Comparison of ENCODE assay signal across 8 mouse cellular contexts in genomic region chr12:100578291-100578690, GRCm38 (mm10). TPM values are rescaled to one million over a fixed set of nuclear protein-coding genes. Genes with fewer than 3 reads are reported as not detected.
DNase-seq lines count a peak whose midpoint lies in the region; ATAC-seq lines count a peak whose summit lies in the region.

No protein-coding gene starts in this region.

- WGBS in forebrain, embryonic 12.5 days, result 61% methylated on average over 2 of the region's 2 CpGs
- 57% methylated on average over 2 of the region's 2 CpGs for WGBS in forebrain, embryonic 11.5 days
- WGBS in midbrain, embryonic 12.5 days, result 50% methylated on average over 2 of the region's 2 CpGs
- WGBS in midbrain, embryonic 15.5 days, result 48% methylated on average over 2 of the region's 2 CpGs

- no peak overlapping the region for H3K9ac ChIP-seq in forebrain, embryonic 12.5 days
- H3K9ac ChIP-seq in forebrain, embryonic 11.5 days (ENCODE audit: low read length), result no peak overlapping the region
- no peak overlapping the region for H3K9ac ChIP-seq in midbrain, embryonic 12.5 days (replicated peaks)
- no peak overlapping the region for H3K9ac ChIP-seq in midbrain, embryonic 15.5 days

- no peaks in the 10 kb centered on the region for H3K36me3 ChIP-seq in forebrain, embryonic 12.5 days (replicated peaks)
- H3K36me3 ChIP-seq in forebrain, embryonic 11.5 days (ENCODE audit: control insufficient read depth, insufficient read depth, low read length), result no peaks in the 10 kb centered on the region
- H3K36me3 ChIP-seq in midbrain, embryonic 12.5 days, result peaks cover 6% of the 10 kb centered on the region; the same call in 1 of the 2 replicates
- H3K36me3 ChIP-seq in midbrain, embryonic 15.5 days (replicated peaks), result no peaks in the 10 kb centered on the region

- no peaks in the 10 kb centered on the region for H3K9me3 ChIP-seq in forebrain, embryonic 12.5 days
- no peaks in the 10 kb centered on the region for H3K9me3 ChIP-seq in forebrain, embryonic 11.5 days (ENCODE audit: control insufficient read depth, low read length)
- no peaks in the 10 kb centered on the region for H3K9me3 ChIP-seq in midbrain, embryonic 12.5 days
- H3K9me3 ChIP-seq in midbrain, embryonic 15.5 days, result no peaks in the 10 kb centered on the region

- H3K4me1 ChIP-seq in forebrain, embryonic 12.5 days, result no peaks in the 10 kb centered on the region
- H3K4me1 ChIP-seq in forebrain, embryonic 11.5 days (replicated peaks; ENCODE audit: control insufficient read depth, insufficient read depth, low read length), result no peaks in the 10 kb centered on the region
- H3K4me1 ChIP-seq in midbrain, embryonic 12.5 days, result no peaks in the 10 kb centered on the region
- no peaks in the 10 kb centered on the region for H3K4me1 ChIP-seq in midbrain, embryonic 15.5 days

- no peak overlapping the region for H3K4me3 ChIP-seq in forebrain, embryonic 12.5 days (replicated peaks)
- no peak overlapping the region for H3K4me3 ChIP-seq in forebrain, embryonic 11.5 days (ENCODE audit: low read depth, low read length)
- H3K4me3 ChIP-seq in midbrain, embryonic 12.5 days, result no peak overlapping the region
- no peak overlapping the region for H3K4me3 ChIP-seq in midbrain, embryonic 15.5 days

- ATAC-seq in forebrain, embryonic 12.5 days (ENCODE audit: low FRiP score), result 0 out of 2 replicates have a peak, but pooled peaks have one; percentile 27
- ATAC-seq in forebrain, embryonic 11.5 days (replicated peaks; ENCODE audit: low FRiP score), result no peak
- ATAC-seq in midbrain, embryonic 12.5 days (ENCODE audit: low FRiP score, low read depth), result 0 out of 2 replicates have a peak, but pooled peaks have one; percentile 19
- ATAC-seq in midbrain, embryonic 15.5 days (replicated peaks), result no peak; the same call in 1 of the 2 replicates

- no peak overlapping the region for H3K27ac ChIP-seq in forebrain, embryonic 12.5 days
- H3K27ac ChIP-seq in forebrain, embryonic 11.5 days (ENCODE audit: low read depth, low read length), result no peak overlapping the region
- no peak overlapping the region for H3K27ac ChIP-seq in midbrain, embryonic 12.5 days (replicated peaks)
- H3K27ac ChIP-seq in midbrain, embryonic 15.5 days, result no peak overlapping the region

- no peak for DNase-seq in forebrain, embryonic 11.5 days (ENCODE audit: low spot score)
- peak; percentile 46 for DNase-seq in c-Kit-positive CD71-negative TER-119-negative erythroid progenitor cells, embryonic 14.5 days (ENCODE audit: low read depth)
- peak; percentile 27 for DNase-seq in forelimb bud, embryonic 11.5 days (ENCODE audit: low read depth, low spot score)
- DNase-seq in lung, postnatal 25 days (ENCODE audit: low spot score), result peak; percentile 58
- no peak for DNase-seq in testis, postnatal 10 days (ENCODE audit: low spot score)

- H3K27me3 ChIP-seq in forebrain, embryonic 12.5 days, result no peaks in the 10 kb centered on the region
- no peaks in the 10 kb centered on the region for H3K27me3 ChIP-seq in forebrain, embryonic 11.5 days (ENCODE audit: control insufficient read depth, insufficient read depth, low read length)
- no peaks in the 10 kb centered on the region for H3K27me3 ChIP-seq in midbrain, embryonic 12.5 days
- no peaks in the 10 kb centered on the region for H3K27me3 ChIP-seq in midbrain, embryonic 15.5 days (replicated peaks)

- H3K4me2 ChIP-seq in forebrain, embryonic 12.5 days, result no peak overlapping the region
- H3K4me2 ChIP-seq in forebrain, embryonic 11.5 days (ENCODE audit: low read depth, low read length, severe bottlenecking), result no peak overlapping the region
- no peak overlapping the region for H3K4me2 ChIP-seq in midbrain, embryonic 12.5 days (replicated peaks)
- H3K4me2 ChIP-seq in midbrain, embryonic 15.5 days, result no peak overlapping the region

RNA-seq across cellular contexts. Expression of gene Ttc7b, which starts 57.7 kb away (rescaled TPM):
- polyA plus RNA-seq in forebrain, embryonic 12.5 days (2016; fragmentation: Nextera tagmentation; extraction: Ambion mirVana), result 5.1 and 5.8 TPM in 2 replicates
- 9.5 and 12.0 TPM in 2 replicates for polyA plus RNA-seq in forebrain, embryonic 11.5 days (2014; fragmentation: Nextera tagmentation; extraction: Ambion mirVana)
- 5.8 and 6.7 TPM in 2 replicates for polyA plus RNA-seq in midbrain, embryonic 12.5 days (2016; fragmentation: Nextera tagmentation; extraction: Ambion mirVana)
- 9.0 and 9.7 TPM in 2 replicates for polyA plus RNA-seq in midbrain, embryonic 15.5 days (2015; fragmentation: Nextera tagmentation; extraction: Ambion mirVana)

Comparison
In these comparisons a context has a peak if more than half of its experiments do, and no peak if none do; other contexts are left out.
1. ATAC-seq: peak in forebrain, embryonic 12.5 days (single experiment) and midbrain, embryonic 12.5 days (single experiment); none in forebrain, embryonic 11.5 days (single experiment) and midbrain, embryonic 15.5 days (single experiment).
2. DNase-seq: peak in c-Kit-positive CD71-negative TER-119-negative erythroid progenitor cells, embryonic 14.5 days (single experiment), forelimb bud, embryonic 11.5 days (single experiment) and lung, postnatal 25 days (single experiment); none in forebrain, embryonic 11.5 days (single experiment) and testis, postnatal 10 days (single experiment).